Mouse (Mus musculus): ENCODE results near the gene Scgb1b3. TPM values are rescaled to one million over a fixed set of nuclear protein-coding genes. Genes with fewer than 3 reads are reported as not detected.

Scgb1b3 gene
- polyA plus RNA-seq (2014; fragmentation: Nextera tagmentation; extraction: Ambion mirVana) = not detected in 2 replicates

GRCm38 (mm10) chr7:31375292-31375691, at the start of gene Scgb1b3:
TSS of gene Scgb1b3 (plus strand) at chr7:31375592.
- Histone ChIP-seq H3K27ac (ENCODE audit: low read depth) (no peak within 1 kb of the TSS), H3K9ac (no peak within 1 kb of the TSS), H3K36me3 (ENCODE audit: insufficient read depth) (no peaks in the 10 kb centered on the region), H3K4me3 (ENCODE audit: low read depth, low read length) (no peak within 1 kb of the TSS), H3K4me2 (no peak within 1 kb of the TSS), H3K27me3 (ENCODE audit: insufficient read depth, low read length) (no peaks in the 10 kb centered on the region), H3K4me1 (ENCODE audit: insufficient read depth) (no peaks in the 10 kb centered on the region), H3K9me3 (ENCODE audit: low read depth, low read length) (peaks cover 8% of the 10 kb centered on the region; the same call in 1 of the 2 replicates)
- TF ChIP-seq CTCF (IDR thresholded peaks at IDR 0.05; ENCODE audit: low read depth) = no peak
- no peak for ATAC-seq (ENCODE audit: insufficient read depth)
- 69% methylated on average over 3 of the region's 3 CpGs for WGBS
- DNase-seq = no peak

DNA sequence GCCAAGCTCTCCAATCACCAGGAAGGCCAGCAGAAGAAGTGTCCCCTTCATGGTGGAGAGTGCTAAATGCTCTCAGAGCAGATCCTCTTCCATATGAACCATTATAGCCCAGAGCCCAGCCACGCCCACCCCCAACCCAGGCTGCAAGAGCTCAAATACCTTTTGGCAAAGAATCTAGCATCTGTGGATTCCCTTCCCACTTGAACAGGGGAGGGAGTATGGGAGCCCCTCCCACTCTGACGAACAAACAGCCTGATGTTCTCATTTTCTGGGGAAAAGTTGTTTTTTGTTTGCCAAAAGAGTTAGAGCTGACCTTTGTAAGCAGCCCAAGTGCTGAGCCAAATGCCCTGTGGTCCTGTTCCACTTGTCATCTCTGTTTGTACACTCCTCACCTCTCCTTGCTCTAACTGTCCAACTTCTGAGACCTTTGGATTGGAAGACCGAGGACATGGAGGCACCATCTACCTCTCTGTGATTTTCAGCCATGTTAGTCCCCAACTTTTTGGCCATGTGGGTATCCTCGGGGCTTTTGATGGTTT, 13.3 kb upstream of the Scgb1b3 start, which contains the start of gene Scgb2b3:
Scgb2b3 (minus strand) TSS at position 51 of the 539 bp plus-strand sequence.
- no peaks in the 10 kb centered on the region; the same call in 1 of the 2 replicates for H3K9me3 ChIP-seq (ENCODE audit: low read depth, low read length)
- ATAC-seq (ENCODE audit: insufficient read depth) (no peak), DNase-seq (no peak)
- no peak within 1 kb of the TSS for H3K9ac ChIP-seq
- 72% methylated on average over 4 of the region's 4 CpGs for WGBS
- TF ChIP-seq CTCF (IDR thresholded peaks at IDR 0.05; ENCODE audit: low read depth) = no peak
- H3K4me1 ChIP-seq (ENCODE audit: insufficient read depth) = no peaks in the 10 kb centered on the region
- no peak within 1 kb of the TSS for H3K4me2 ChIP-seq
- no peaks in the 10 kb centered on the region for H3K36me3 ChIP-seq (ENCODE audit: insufficient read depth)
- H3K27me3 ChIP-seq (ENCODE audit: insufficient read depth, low read length) = no peaks in the 10 kb centered on the region
- H3K27ac ChIP-seq (ENCODE audit: low read depth) = no peak within 1 kb of the TSS
- no peak within 1 kb of the TSS for H3K4me3 ChIP-seq (ENCODE audit: low read depth, low read length)

Other genes starting within 250 kb of the Scgb1b3 start
- gene Scn1b, start 248.6 kb upstream of the Scgb1b3 start, polyA plus RNA-seq (2014; fragmentation: Nextera tagmentation; extraction: Ambion mirVana) = 0.93 and 1.3 TPM in 2 replicates
- gene Gramd1a, start 219.7 kb upstream of the Scgb1b3 start, polyA plus RNA-seq (2014; fragmentation: Nextera tagmentation; extraction: Ambion mirVana) = 56.7 and 67.2 TPM in 2 replicates
- gene Scgb2b2, start 85.1 kb upstream of the Scgb1b3 start, polyA plus RNA-seq (2014; fragmentation: Nextera tagmentation; extraction: Ambion mirVana) = not detected in 2 replicates
- not detected in 2 replicates for gene Scgb1b2, start 83.8 kb upstream of the Scgb1b3 start, polyA plus RNA-seq (2014; fragmentation: Nextera tagmentation; extraction: Ambion mirVana)
- gene Scgb2b3, start 13.5 kb upstream of the Scgb1b3 start, polyA plus RNA-seq (2014; fragmentation: Nextera tagmentation; extraction: Ambion mirVana) = not detected in 2 replicates

Measured in lung, embryonic 14.5 days (tissue).